Mouse (Mus musculus): ENCODE data around the gene Zc3h4. TPM values are rescaled to one million over a fixed set of nuclear protein-coding genes. Genes with fewer than 3 reads are reported as not detected.

Gene Zc3h4
- total RNA-seq, 2 experiments from 2014 or later: 29.0 to 29.9 TPM

DNA sequence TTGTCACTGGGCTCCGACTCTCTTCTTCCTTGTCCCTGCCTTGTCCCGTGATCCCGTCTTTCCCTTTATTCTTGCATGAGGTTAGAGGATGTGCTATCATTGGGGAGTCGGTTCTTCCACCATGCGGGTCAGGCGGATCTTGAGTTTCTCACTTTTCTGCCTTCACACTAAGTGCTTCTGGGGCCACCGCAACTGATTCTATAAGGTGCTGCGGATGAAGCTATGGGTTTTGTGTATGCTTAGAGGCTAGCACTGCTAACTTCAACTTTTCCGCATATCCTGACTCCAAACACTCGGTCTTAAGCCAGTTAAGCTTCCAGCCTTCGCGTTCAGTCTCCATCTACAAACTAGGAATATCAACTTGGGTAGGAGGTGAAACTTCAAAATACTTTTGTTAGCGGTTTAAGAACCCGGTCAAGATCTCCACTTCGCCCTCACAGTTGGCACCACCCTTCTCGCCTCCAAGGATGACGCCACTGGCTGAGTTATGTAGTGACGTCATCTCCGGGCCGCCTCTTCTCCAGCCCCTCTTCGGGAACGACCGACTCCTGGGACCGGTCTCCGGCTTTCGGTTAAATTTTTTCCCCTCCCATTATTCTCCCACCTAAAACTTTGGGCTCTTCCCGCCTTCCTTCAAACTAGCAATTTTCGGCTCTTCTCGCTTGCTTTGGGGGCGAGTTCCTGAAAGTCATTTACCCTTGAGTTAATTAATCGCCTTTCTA lies 1.5 kb upstream of the Zc3h4 start:
- intact Hi-C loops (cut with DNase I): no loop called here
- peak; percentile 89 for DNase-seq (ENCODE audit: low spot score)

DNA sequence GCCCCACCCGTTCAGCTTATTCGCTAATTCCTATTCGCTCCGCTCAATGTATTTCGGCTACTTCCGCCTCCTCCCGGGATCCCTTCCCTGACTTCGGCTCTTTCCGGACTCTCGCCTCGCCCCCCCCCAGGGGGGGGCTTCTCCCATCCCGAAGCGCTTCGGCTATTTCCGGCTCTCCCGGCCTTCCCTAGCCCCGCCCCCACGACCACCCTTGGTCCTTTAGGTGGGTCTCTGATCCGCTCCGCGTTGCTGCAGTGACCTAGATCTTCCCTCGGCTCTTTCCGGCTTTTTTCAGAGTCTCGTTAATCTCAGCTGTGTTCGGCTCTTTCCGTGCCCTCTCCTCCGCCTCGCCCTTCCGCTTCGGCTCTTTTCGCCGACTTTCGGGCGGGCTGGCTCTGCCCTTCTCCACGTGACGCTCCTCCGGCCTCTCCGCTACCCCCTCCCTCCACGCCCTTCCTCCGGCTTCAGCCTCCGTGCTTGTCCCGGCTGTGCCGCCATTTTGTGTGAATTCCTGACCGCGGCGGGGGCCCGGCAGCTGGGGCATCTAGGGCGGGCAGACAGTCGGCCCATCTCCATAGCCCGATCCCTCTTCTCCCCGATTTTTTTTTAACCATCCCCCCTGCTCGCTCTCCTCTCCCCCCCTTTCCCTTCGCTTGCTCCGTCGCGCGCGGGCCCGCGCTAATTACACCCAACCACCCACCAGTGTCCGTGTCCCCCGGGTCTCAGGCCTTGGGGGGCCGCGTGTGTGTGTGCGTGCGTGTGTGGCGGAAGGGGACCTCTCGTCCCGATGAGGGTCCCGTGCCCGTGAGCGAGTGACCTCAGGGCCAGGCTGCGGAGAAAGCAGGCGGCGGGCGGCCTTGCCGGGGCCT lies 656 bp upstream of the Zc3h4 start:
- intact Hi-C loops (cut with DNase I): loop anchor here (5.0 kb wide), 1 partner anchor 212 kb away; the partner anchor contains the start of gene Arhgap35
- peak; percentile 98 for DNase-seq (ENCODE audit: low spot score)

GRCm38 (mm10) chr7:16401991-16402431 lies 1.3 kb downstream of the Zc3h4 start:
- DNase-seq (ENCODE audit: low spot score): peak; percentile 37
- intact Hi-C loops (cut with DNase I): loop anchor here (5.0 kb wide), 1 partner anchor 210 kb away; the partner anchor contains the start of gene Arhgap35

DNA sequence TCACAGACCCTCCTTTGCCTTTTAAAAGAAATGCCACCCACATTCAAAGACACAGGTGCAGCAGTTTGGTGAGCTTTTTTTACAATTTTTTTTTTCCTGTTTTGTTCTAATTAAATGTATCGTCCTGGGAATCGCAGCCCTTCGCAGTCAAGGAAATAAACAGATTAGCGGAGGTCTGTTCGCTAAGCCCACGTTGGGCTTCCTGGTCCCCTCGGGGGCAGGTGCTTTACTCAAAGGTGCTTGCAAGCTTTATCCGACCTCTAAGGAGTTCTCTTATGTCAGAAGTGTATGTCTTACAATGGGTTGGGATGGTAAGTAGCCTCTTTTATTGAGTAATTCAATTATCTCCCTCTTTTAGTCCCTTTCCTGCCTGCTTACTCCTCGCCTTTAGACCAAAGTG lies 1.7 kb downstream of the Zc3h4 start:
- DNase-seq (ENCODE audit: low spot score): no peak
- intact Hi-C loops (cut with DNase I): loop anchor here (5.0 kb wide), 1 partner anchor 210 kb away; the partner anchor contains the start of gene Arhgap35

DNA sequence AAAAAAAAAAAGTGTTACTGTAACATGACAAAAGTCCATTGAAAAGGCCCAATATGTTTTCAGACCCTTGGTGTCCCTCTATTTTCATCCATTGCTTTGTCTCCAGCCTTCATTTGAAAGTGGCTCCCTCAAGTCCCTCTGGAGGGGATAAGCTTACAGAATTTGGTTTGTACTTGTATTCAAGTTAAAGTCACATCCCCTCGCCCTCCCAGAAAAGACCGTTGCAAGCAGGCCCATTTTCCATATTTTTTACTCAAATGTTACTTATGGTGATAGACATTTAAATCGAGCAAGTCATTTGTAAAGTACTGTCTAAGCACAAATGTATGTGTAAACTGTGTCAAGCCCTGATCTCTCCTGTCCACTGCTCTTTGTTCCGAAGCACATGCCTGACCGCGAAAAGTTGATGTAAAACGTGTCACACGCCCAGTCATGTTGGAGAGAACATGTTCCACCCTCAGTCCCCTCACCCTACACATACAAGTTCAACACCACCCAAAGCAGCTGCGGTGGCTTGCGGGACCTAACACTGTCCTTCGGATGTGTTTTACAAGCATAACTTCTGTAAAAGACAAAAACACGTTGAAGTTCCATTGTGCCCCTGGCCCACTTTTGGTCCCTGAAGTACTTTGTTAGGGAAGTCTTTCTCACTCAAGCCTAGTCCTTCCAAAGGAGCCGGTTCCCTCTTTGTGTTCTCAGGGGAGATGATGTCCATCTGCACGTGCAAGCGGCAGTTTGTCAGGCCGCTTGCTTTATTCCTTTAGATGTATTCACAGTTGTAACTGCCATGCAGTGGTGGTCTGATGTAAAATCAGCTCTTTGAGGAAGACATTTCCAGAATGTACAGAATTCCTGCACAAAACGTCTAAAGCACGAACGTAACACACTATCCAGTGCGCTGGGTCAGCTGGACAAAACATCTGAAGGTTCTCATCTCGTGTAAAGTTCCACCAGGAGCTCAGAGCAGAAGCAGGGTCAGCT lies 2.5 kb downstream of the Zc3h4 start:
- intact Hi-C loops (cut with DNase I): loop anchor here (5.0 kb wide), 1 partner anchor 209 kb away; the partner anchor contains the start of gene Arhgap35
- DNase-seq (ENCODE audit: low spot score): no peak

DNA sequence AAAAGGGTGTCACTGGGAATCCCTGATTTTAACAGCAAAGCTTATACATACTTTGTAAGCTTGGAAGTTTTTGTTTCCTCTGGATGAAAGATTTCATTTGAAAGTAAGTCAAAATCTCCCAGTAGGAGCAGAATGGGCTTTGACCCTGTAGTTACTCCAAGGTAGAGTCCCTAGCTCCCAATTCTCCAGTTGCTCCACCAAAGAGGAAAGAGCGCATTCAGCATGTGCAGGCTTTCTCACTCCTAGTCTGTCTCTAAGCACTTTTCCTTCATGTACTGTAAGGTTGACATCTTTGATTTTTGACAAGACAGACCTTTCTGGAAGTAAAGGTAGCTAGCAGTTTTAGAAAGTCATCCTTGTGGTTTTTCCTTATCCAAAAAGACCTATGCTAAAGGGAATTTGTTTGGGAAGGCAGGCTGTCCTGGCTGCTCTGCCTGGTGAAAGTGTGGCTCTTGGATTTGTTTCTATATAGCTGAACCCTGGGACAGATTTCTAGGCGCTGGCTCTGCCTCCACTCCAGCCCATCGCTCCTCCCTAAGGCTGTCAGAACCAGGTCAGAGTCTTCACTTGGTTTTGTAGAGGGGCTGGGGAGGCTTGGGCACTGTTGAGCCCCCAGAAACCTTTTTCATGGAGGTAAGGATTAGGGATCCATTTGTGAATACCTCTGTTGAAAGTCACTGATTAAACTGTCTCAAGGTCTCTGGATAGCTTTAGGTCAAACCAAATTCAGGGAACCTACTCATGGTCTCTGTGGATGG lies 3.8 kb downstream of the Zc3h4 start:
- no peak for DNase-seq (ENCODE audit: low spot score)
- intact Hi-C loops (cut with DNase I): loop anchor here (5.0 kb wide), 1 partner anchor 208 kb away; the partner anchor contains the start of gene Arhgap35

DNA sequence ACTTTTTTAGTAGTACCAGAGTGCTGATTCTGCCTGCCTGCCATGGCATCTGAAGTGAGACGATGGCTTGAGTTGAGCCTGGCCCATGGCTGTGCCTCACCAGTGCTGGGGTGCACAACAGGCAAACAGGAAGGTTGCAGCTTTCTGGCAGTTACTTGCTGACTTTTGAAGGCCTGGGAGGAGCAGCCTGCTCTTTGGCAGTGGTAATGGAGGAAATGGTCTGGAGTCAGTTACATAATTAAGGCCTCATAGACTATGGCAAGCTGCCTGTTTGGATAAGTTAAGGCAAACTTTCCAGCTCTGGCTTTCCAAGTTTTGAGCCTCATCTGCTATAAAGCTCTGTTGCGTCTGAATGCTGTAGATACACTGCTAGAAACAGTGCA lies 4.4 kb downstream of the Zc3h4 start:
- peak; percentile 73 for DNase-seq (ENCODE audit: low spot score)
- intact Hi-C loops (cut with DNase I): no loop called here

DNA sequence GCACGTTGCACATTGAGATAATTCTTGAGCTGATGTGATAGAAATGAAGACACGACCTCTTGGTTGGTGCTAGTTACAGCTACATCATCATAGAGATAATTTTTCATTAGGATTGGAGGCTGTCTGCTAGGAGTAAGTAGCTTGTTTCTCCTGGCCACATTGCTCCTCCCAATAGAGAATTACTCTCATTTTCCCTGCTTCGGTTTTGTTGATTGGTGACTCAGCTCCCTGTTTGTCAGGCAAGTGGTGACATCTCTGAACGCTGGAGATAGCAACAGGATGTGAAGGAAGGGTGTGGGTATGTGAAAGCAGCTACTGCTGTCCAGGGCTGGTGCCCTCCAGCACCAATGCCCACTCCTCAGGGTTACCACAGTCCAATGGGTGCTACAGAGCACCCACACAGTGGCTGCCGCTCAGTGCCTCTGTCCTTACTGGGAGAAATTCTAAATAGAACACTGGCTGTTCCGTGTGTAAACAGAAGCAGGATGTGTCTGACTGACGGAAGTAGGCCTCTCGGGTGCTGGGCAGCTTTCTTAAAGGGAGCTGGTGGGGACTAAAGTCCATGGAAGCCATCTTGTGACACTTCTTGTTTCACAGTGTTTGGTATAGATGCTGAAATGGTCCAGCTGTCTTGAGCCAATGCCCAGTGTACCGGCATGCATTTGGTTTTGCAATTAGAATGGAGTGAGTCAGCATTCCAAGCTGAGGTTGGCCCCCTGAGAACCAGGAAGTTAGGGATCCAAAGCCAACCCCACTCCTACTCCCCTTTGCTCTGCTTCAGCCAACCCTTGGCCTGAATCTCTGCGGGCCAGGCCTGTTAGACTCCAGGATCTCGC lies 5.0 kb downstream of the Zc3h4 start:
- intact Hi-C loops (cut with DNase I): no loop called here
- DNase-seq (ENCODE audit: low spot score): peak; percentile 75

DNA sequence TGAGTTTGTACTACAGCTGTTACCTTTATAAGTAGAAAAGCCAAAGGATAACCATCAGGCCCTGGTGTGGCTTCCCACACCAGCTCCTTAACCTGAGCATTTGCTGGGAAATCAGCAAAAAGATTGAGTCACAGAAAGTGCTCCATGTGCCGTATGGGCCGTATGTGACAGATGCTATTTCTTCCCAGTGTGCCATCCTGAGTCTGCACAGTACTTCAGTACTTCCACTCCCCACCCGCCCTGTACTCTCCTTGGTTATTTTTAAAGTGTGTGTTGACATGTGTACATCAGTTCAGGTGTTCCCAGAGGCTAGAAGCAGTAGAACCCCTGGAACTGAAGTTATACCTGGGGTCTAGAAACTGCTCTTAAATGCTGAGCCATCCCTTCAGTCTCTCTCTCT lies 6.3 kb downstream of the Zc3h4 start:
- DNase-seq (ENCODE audit: low spot score): no peak
- intact Hi-C loops (cut with DNase I): no loop called here

- no peak for DNase-seq (ENCODE audit: low spot score)
- intact Hi-C loops (cut with DNase I): no loop called here
Measured at GRCm38 (mm10) chr7:16411100-16411499, 10.4 kb downstream of the Zc3h4 start.

GRCm38 (mm10) chr7:16412220-16412896 lies 11.6 kb downstream of the Zc3h4 start:
- intact Hi-C loops (cut with DNase I): no loop called here
- DNase-seq (ENCODE audit: low spot score): no peak

GRCm38 (mm10) chr7:16412930-16413329 lies 12.2 kb downstream of the Zc3h4 start:
- intact Hi-C loops (cut with DNase I): no loop called here
- no peak for DNase-seq (ENCODE audit: low spot score)

GRCm38 (mm10) chr7:16415426-16415825 lies 14.7 kb downstream of the Zc3h4 start:
- DNase-seq (ENCODE audit: low spot score): no peak
- intact Hi-C loops (cut with DNase I): no loop called here

- DNase-seq (ENCODE audit: low spot score): peak; percentile 51
- intact Hi-C loops (cut with DNase I): no loop called here
Measured at GRCm38 (mm10) chr7:16417141-16417771, 16.5 kb downstream of the Zc3h4 start.

DNA sequence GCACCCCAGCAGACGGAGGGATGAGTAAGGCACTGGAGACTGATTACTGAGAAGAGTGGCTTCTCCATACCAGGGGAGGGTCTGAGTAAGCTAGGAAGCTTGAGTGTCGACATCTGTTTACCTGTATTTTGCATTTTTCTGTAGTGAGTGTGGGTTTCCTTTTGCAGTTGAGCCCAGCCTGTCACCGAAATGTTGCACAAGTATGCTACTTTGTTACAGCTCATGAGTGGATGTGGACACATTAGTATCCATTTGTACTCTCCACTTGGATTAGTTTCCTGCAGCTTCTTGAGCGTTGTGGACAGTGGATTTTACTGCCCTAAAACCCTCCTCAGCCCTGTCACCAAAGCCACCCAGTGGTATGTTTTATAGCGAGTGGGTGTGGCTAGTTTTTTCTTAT lies 18.0 kb downstream of the Zc3h4 start:
- intact Hi-C loops (cut with DNase I): no loop called here
- DNase-seq (ENCODE audit: low spot score): no peak

DNA sequence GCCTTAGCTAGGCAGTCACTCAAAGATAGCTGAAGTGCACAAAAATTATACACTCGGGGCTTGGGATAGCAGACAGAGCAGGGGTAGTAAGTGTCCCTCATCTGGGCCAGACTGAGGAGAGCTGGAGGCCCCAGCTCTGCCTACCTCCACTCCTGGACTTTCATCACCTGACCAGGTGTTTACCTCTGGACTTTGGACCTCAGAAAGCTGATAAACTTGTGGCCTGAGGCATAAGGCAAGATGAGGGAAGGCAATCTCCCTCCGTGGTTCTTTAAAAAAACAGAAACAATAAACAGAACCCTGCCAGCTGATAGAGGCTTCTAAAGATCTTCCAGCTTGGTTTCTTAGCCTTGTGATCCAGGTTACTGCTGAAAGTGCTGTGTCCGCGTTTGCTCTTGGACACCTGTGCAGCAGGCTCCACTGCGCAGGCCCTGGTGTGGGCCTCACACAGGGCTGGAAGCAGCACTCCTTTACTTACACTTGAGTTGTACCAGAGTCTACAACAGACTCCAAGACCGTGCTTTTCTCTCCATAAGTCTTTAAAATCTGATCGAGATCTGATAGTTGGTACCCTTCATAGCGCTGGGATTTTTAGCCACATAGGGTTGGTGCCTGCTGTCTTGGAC lies 19.9 kb downstream of the Zc3h4 start:
- intact Hi-C loops (cut with DNase I): loop anchor here (10.0 kb wide), 1 partner anchor 46 kb away; no protein-coding TSS in a partner anchor
- no peak for DNase-seq (ENCODE audit: low spot score)
